Mouse (Mus musculus) bone marrow, adult 2 months (tissue): ENCODE data around the gene Rpusd1. TPM values are rescaled to one million over a fixed set of nuclear protein-coding genes. Genes with fewer than 3 reads are reported as not detected.
A peak's percentile ranks its signal among the peaks of the same experiment; 100 is the strongest.

ENCODE experiments used
- H3K27ac ChIP-seq: fragments of 200-500 bp; 2 replicates; pipeline ENCODE4 v1.5.1; 2012; ENCODE audit warnings: low read depth, mild to moderate bottlenecking, control low read depth, inconsistent platforms, low read length; ENCODE audit not compliant: control insufficient read depth, poor library complexity, insufficient read depth
- H3K4me1 ChIP-seq: fragments of 200-500 bp; 2 replicates; pipeline ENCODE4 v1.6.1; 2011; ENCODE audit warnings: low read length; ENCODE audit not compliant: control insufficient read depth, insufficient read depth
- H3K4me3 ChIP-seq: fragments of 200-500 bp; replicated peaks from 2 replicates; pipeline ENCODE3; 2011; ENCODE audit warnings: mild to moderate bottlenecking, low read depth, low read length, control low read depth; ENCODE audit not compliant: control insufficient read depth
- CTCF ChIP-seq: fragments of 200-500 bp; IDR thresholded peaks from 2 replicates; pipeline ENCODE4 v1.5.1; 2011; ENCODE audit warnings: low read length, control low read depth; ENCODE audit not compliant: control insufficient read depth, insufficient read depth
- POLR2A ChIP-seq: fragments of 200-500 bp; IDR thresholded peaks from 2 replicates; pipeline ENCODE4 v1.6.1; 2011; ENCODE audit warnings: low read depth, mild to moderate bottlenecking, control low read depth, low read length, borderline replicate concordance; ENCODE audit not compliant: control insufficient read depth
- WGBS: fragments of 180-500 bp; shearing (Covaris S2); methylation state at CpG from one replicate; pipeline ENCODE4 v1.1.7; 2018; 5-methylcytosine and 5-hydroxymethylcytosine counted together
- polyA plus RNA-seq: library from polyadenylated mRNA; stranded (reverse); fragments of >200 nt; gene quantifications from 2 replicates; pipeline ENCODE4 v1.2.4, GENCODE M21; 2011; ENCODE audit warnings: low replicate concordance; ENCODE audit not compliant: missing spikeins, insufficient read depth, insufficient read length

The Rpusd1 gene
- polyA plus RNA-seq, 1 experiment: 8.6 TPM

DNA sequence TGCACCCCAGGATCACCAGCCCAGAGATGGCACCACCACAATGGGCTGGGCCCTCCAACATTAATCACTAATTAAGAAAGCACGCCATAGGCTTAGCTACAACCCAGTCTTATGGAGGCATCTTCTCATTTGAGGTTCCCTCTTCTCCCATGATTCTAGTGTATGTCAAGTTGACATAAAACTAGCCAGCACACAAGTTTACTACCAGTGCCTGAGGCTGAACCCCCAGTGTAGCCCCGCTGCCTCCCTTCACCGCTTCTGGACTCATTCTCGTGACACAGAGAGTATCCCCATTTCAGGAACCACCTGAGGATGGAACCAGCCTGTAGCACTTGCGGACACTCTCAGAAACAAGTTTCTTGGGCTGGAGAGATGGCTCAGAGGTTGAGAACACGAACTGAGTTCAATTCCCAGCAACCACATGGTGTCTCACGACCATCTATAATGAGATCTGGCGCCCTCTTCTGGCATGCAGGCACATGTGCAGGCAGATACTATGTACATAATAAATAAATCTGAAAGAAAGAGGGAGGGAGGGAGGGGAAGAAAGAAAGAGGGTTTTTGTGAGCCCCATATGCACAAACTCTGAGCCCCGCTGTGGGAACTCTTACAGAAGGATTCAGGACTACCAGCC is 26.5 kb upstream of the Rpusd1 start:
- WGBS: 55% methylated on average over 9 of the region's 9 CpGs
- H3K4me1 ChIP-seq: no peaks in the 10 kb centered on the region
- no peak overlapping the region for H3K27ac ChIP-seq
- no peak overlapping the region for H3K4me3 ChIP-seq
- peak; percentile 55 for TF ChIP-seq CTCF
- TF ChIP-seq POLR2A: no peak

DNA sequence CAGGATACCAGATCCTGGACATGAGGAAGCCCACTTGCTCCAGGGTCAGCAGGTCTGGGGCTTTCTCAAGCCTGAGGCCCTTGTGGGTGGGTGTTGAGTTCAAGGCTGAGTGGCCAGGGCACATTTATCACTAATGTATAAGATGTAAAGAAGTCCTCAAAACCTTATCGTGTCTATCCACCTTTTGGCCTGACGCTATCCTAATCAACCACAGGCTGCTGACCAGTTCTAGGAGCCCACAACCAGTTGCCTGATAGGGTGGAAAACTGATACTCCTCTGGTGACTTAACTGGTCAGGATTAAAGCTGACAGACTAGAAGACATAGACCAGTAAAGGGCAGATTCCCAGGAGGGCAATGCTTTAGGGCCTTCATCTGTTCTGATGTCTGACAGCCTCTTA is 17.5 kb upstream of the Rpusd1 start:
- Histone ChIP-seq H3K4me3 (no peak overlapping the region), H3K4me1 (no peaks in the 10 kb centered on the region), H3K27ac (no peak overlapping the region)
- TF ChIP-seq CTCF (no peak), POLR2A (no peak)
- WGBS: 73% methylated on average over 2 of the region's 2 CpGs

DNA sequence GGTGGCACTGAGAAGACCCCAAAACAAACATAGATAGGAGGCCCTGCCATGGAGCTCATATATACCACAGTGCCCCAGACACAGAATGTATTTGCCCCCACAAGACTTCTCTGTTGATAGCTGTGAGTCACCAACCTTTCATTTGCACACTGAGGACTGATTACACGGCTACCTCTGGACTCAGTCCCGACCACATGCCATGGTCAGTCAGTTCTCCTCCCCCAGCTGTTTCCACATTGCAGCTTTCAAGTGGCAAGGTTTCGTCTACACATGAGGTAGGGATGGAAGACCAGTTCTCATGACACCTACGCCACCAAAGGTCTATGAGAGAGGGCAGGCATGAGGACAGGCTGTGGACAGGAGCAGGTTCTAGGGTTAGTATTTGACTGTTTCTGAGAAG is 16.3 kb upstream of the Rpusd1 start:
- 63% methylated on average over 4 of the region's 4 CpGs for WGBS
- Histone ChIP-seq H3K27ac (no peak overlapping the region), H3K4me3 (no peak overlapping the region), H3K4me1 (no peaks in the 10 kb centered on the region)
- TF ChIP-seq POLR2A: no peak
- TF ChIP-seq CTCF: no peak

DNA sequence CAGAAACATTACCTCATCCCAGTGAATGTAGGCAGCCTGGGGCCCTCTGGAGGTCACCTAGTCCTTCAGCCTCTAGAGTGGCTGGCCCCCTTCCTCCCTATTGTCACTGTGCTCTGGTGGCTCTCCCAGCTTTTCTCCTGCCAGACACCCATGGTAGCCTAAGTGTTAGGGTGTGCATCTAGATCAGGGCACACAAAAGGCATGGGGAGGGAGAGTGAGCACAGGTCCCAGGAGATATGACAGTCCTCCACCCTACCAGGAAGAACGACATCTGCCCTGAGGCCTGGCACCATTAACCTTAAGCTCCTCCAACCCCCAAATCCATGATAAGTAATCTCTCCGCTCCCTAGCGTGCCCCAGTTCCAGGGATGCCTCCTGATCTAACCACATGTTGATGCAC is 11.8 kb upstream of the Rpusd1 start:
- Histone ChIP-seq H3K4me3 (no peak overlapping the region), H3K4me1 (no peaks in the 10 kb centered on the region), H3K27ac (no peak overlapping the region)
- TF ChIP-seq CTCF (no peak), POLR2A (no peak)
- WGBS: 58% methylated on average over 3 of the region's 3 CpGs

DNA sequence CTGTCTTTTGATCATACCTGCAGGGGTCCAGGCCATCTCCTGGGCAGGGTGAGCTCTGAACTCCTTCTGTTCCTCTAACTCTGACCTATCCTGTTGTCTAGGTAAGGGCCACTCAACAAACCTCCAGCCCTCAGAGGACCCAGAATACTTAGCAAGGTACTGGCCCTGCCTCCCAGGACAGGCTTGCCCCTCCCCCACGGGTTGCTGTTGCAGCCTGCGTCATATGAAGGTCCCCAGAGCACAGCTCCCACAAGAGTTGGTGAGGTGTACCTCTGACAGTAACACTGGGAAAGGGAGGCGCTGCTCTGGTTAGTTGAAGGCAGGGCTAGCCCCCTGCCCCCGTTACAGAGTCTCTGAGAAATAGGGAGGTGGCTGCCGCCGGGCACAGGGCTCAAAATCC is 11.3 kb upstream of the Rpusd1 start:
- WGBS: 13% methylated on average over 6 of the region's 6 CpGs
- no peak overlapping the region for H3K27ac ChIP-seq
- no peaks in the 10 kb centered on the region for H3K4me1 ChIP-seq
- no peak overlapping the region for H3K4me3 ChIP-seq
- TF ChIP-seq CTCF (no peak), POLR2A (no peak)

DNA sequence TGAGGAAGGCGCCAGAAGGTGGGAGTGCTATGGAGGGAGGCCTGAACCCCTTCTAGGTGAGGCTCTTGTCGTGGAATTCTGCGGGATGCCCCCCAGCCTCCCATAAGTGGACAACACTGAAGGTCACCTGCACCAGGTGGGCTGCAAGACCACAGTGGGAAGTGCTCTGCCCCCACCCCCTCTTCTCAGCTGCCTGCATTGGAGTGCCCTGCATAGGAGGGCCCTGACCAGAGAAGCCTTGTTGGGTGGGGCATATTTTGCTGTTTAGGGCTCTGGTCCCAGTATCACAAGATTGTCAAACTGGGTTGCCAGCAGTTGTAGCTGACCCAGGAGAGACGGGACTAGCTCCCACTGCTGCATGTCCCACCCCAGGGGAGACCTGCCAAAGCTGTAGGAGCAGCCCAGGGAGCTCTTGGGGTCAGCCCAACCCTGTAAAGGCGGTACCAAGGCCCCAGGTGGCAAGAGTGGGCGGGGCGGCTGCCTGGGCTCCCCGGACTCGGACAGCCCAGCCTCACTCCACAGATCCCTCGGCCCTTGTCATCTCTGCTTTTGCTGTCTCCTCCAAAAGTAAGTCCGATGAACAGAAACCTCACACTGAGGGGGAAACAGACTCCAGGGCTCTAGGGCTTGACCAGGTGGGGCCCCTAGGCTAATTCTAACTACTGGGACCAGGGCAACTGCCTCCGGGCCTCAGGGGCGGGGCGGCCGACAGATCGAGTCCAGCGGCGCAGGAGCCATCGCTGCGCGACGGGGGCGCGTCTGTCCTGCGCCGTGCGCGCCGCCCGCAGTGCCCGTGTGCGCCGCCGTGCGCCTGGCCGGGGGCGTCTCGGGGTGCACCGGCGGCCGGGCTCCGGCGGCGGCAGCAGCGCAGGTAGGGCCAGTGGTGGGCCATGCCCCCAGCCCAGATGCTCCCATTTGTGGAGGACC is 10.5 kb upstream of the Rpusd1 start, which contains the start of gene Gng13:
Gng13 (plus strand) TSS at position 461 of the 927 bp plus-strand sequence.
- no peak within 1 kb of the TSS for H3K27ac ChIP-seq
- H3K4me3 ChIP-seq: no peak within 1 kb of the TSS
- WGBS: 2% methylated on average over 45 of the region's 45 CpGs
- no peaks in the 10 kb centered on the region for H3K4me1 ChIP-seq
- TF ChIP-seq CTCF: no peak
- TF ChIP-seq POLR2A: no peak

DNA sequence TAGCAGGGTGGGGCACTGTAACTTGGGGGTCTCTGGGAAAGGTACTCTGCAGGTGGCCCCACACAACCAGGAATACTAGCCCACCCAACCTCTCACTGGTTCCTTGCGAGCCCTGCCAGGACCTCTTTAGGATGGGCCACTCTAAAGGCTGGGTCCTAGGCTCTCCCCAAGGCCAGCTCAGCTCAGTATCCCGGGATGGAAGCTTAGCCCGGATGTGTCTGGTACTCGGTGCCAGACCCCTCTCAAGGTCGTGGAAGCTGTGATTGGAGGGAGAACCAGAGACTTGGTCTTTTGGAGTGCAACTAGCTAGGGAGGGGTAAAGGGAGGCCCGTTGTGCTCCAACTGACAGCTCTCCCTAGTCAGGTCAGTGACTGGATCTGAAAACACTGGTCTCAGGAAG is 9.8 kb upstream of the Rpusd1 start:
- TF ChIP-seq POLR2A: no peak
- no peak for TF ChIP-seq CTCF
- Histone ChIP-seq H3K4me1 (no peaks in the 10 kb centered on the region), H3K27ac (no peak overlapping the region), H3K4me3 (no peak overlapping the region)
- WGBS: 21% methylated on average over 6 of the region's 6 CpGs

DNA sequence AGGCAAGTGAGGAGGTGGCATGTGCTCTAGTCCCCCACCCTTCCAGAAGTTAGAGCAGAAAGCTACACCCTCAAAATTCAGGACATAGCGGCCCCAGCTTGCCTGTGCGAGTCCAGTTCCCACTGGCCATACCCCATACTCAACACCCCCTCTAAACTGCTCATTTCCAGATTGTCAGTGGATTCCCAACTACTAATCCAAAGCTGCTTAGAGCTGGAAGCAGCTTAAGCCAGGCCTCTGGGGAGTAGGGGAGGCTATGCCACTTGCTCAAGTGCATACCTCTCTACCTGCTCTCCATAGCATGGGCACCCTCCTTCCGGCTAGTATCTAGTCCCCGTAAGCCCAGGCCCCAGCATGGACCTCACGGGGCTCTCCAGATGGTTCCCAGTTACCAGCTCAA is 6.0 kb upstream of the Rpusd1 start:
- no peak for TF ChIP-seq CTCF
- TF ChIP-seq POLR2A: no peak
- H3K4me1 ChIP-seq: no peaks in the 10 kb centered on the region; the same call in 1 of the 2 replicates
- WGBS: 94% methylated on average over 5 of the region's 5 CpGs
- H3K4me3 ChIP-seq: no peak overlapping the region
- H3K27ac ChIP-seq: no peak overlapping the region
